Mouse (Mus musculus) ES-E14 (cell line): ENCODE results near the gene Gm3045.

Experiments
- CHD2 ChIP-seq: IDR thresholded peaks from 2 replicates; pipeline ENCODE4 v1.6.1; 2014; ENCODE audit warnings: mild to moderate bottlenecking, low read depth, low read length, inconsistent platforms
- HCFC1 ChIP-seq: IDR thresholded peaks from 2 replicates; pipeline ENCODE4 v1.6.1; 2012; ENCODE audit warnings: low read length, inconsistent platforms, borderline replicate concordance; ENCODE audit not compliant: insufficient read depth
- MAFK ChIP-seq: IDR thresholded peaks from 2 replicates; pipeline ENCODE4 v1.6.1; 2014; ENCODE audit warnings: mild to moderate bottlenecking, low read depth, low read length, inconsistent platforms; ENCODE audit not compliant: insufficient read depth
- ZC3H11A ChIP-seq: IDR thresholded peaks from 2 replicates; pipeline ENCODE4 v1.6.1; 2012; ENCODE audit warnings: low read depth, mild to moderate bottlenecking, inconsistent platforms, low read length, borderline replicate concordance
- ZNF384 ChIP-seq: IDR thresholded peaks from 2 replicates; pipeline ENCODE4 v1.6.1; 2012; ENCODE audit warnings: low read depth, low read length, inconsistent platforms

GRCm38 (mm10) chr13:56388042-56388441 is 38.4 kb upstream of the Gm3045 start:
- no peak for TF ChIP-seq ZC3H11A
- no peak for TF ChIP-seq ZNF384
- TF ChIP-seq CHD2, result no peak
- no peak for TF ChIP-seq MAFK
- TF ChIP-seq HCFC1, result no peak
